Comparison of ENCODE assay signal across 7 mouse cellular contexts in genomic region chr9:45838434-45839138, GRCm38 (mm10). TPM values are rescaled to one million over a fixed set of nuclear protein-coding genes. Genes with fewer than 3 reads are reported as not detected.
DNase-seq lines count a peak whose midpoint lies in the region; ATAC-seq and TF ChIP-seq lines count a peak whose summit lies in the region.

Gene Bace1, plus strand, starts transcription at chr9:45838580.

- peaks cover 6% of the 10 kb centered on the region; the same call in 1 of the 2 replicates for H3K4me1 ChIP-seq in embryonic fibroblast, embryonic 13.5 days (ENCODE audit: control insufficient read depth, insufficient read depth, low read length)
- H3K4me1 ChIP-seq in kidney, embryonic 14.5 days (ENCODE audit: control insufficient read depth, insufficient read depth, low read length), result peaks cover 24% of the 10 kb centered on the region
- peaks cover 24% of the 10 kb centered on the region for H3K4me1 ChIP-seq in limb, embryonic 12.5 days (replicated peaks)
- H3K4me1 ChIP-seq in midbrain, embryonic 13.5 days (replicated peaks), result peaks cover 47% of the 10 kb centered on the region
- peaks cover 28% of the 10 kb centered on the region for H3K4me1 ChIP-seq in stomach, embryonic 16.5 days (ENCODE audit: control insufficient read depth, insufficient read depth, low read length)

- H3K9ac ChIP-seq in kidney, embryonic 14.5 days (ENCODE audit: low read depth, low read length), result peak within 1 kb of the TSS; percentile 78
- peak within 1 kb of the TSS; percentile 87 for H3K9ac ChIP-seq in limb, embryonic 12.5 days (replicated peaks)
- H3K9ac ChIP-seq in midbrain, embryonic 13.5 days (replicated peaks), result peak within 1 kb of the TSS; percentile 98
- peak within 1 kb of the TSS; percentile 91 for H3K9ac ChIP-seq in stomach, embryonic 16.5 days (ENCODE audit: low read length)

- H3K4me3 ChIP-seq in embryonic fibroblast, embryonic 13.5 days (ENCODE audit: insufficient read depth, low read length), result peak within 1 kb of the TSS; percentile 84
- peak within 1 kb of the TSS; percentile 80 for H3K4me3 ChIP-seq in kidney, embryonic 14.5 days (ENCODE audit: low read length)
- peak within 1 kb of the TSS; percentile 83 for H3K4me3 ChIP-seq in limb, embryonic 12.5 days (replicated peaks)
- peak within 1 kb of the TSS; percentile 61 for H3K4me3 ChIP-seq in midbrain, embryonic 13.5 days (replicated peaks)
- peak within 1 kb of the TSS; percentile 94 for H3K4me3 ChIP-seq in stomach, embryonic 16.5 days (replicated peaks; ENCODE audit: low read length)

- ATAC-seq in kidney, embryonic 14.5 days (ENCODE audit: low FRiP score, low TSS enrichment), result peak; percentile 74
- ATAC-seq in limb, embryonic 12.5 days (ENCODE audit: insufficient number of reproducible peaks, insufficient read depth, low FRiP score, low TSS enrichment, low read depth), result peak; percentile 58
- peak; percentile 93 for ATAC-seq in midbrain, embryonic 13.5 days
- ATAC-seq in stomach, embryonic 16.5 days (ENCODE audit: insufficient read depth, low FRiP score), result peak; percentile 75

- H3K36me3 ChIP-seq in kidney, embryonic 14.5 days (ENCODE audit: control insufficient read depth, insufficient read depth, low read length), result no peaks in the 10 kb centered on the region
- H3K36me3 ChIP-seq in limb, embryonic 12.5 days, result no peaks in the 10 kb centered on the region
- no peaks in the 10 kb centered on the region for H3K36me3 ChIP-seq in midbrain, embryonic 13.5 days
- H3K36me3 ChIP-seq in stomach, embryonic 16.5 days (ENCODE audit: control insufficient read depth, insufficient read depth, low read length), result no peaks in the 10 kb centered on the region

- peak within 1 kb of the TSS; percentile 75 for H3K4me2 ChIP-seq in kidney, embryonic 14.5 days (replicated peaks; ENCODE audit: low read depth, low read length)
- H3K4me2 ChIP-seq in limb, embryonic 12.5 days, result peak within 1 kb of the TSS; percentile 99
- peak within 1 kb of the TSS; percentile 97 for H3K4me2 ChIP-seq in midbrain, embryonic 13.5 days (replicated peaks)
- H3K4me2 ChIP-seq in stomach, embryonic 16.5 days (ENCODE audit: low read depth, low read length), result peak within 1 kb of the TSS; percentile 89

- no peaks in the 10 kb centered on the region for H3K9me3 ChIP-seq in kidney, embryonic 14.5 days (ENCODE audit: control insufficient read depth, low read length)
- H3K9me3 ChIP-seq in limb, embryonic 12.5 days, result no peaks in the 10 kb centered on the region
- no peaks in the 10 kb centered on the region for H3K9me3 ChIP-seq in midbrain, embryonic 13.5 days
- H3K9me3 ChIP-seq in stomach, embryonic 16.5 days (replicated peaks; ENCODE audit: control insufficient read depth, low read length), result no peaks in the 10 kb centered on the region

- peak; percentile 98 for DNase-seq in brain, embryonic 14.5 days (ENCODE audit: low read depth)
- DNase-seq in heart, adult 8-10 months (ENCODE audit: low spot score), result peak; percentile 75

- WGBS in kidney, embryonic 14.5 days, result 2% methylated on average over 38 of the region's 40 CpGs
- WGBS in limb, embryonic 12.5 days, result under 1% methylated on average over 37 of the region's 40 CpGs
- WGBS in midbrain, embryonic 13.5 days, result under 1% methylated on average over 29 of the region's 40 CpGs
- WGBS in stomach, embryonic 16.5 days, result under 1% methylated on average over 40 of the region's 40 CpGs

- H3K27ac ChIP-seq in embryonic fibroblast, embryonic 13.5 days (ENCODE audit: insufficient read depth, low read length), result no peak within 1 kb of the TSS
- H3K27ac ChIP-seq in kidney, embryonic 14.5 days (ENCODE audit: low read depth, low read length), result 0 out of 2 replicates have a peak within 1 kb of the TSS, but pooled peaks have one; percentile 30
- peak within 1 kb of the TSS; percentile 45; the same call in 1 of the 2 replicates for H3K27ac ChIP-seq in limb, embryonic 12.5 days
- H3K27ac ChIP-seq in midbrain, embryonic 13.5 days, result peak within 1 kb of the TSS; percentile 78
- peak within 1 kb of the TSS; percentile 60 for H3K27ac ChIP-seq in stomach, embryonic 16.5 days (ENCODE audit: low read length)

- 0 out of 2 replicates have a peak, but pooled peaks have one; percentile 30 for TF ChIP-seq POLR2A in brain, embryonic 14.5 days (IDR thresholded peaks at IDR 0.05; ENCODE audit: borderline replicate concordance, extremely low read depth, insufficient read depth, insufficient read length, poor library complexity, severe bottlenecking)
- TF ChIP-seq POLR2A in embryonic fibroblast, embryonic 13.5 days (IDR thresholded peaks at IDR 0.05; ENCODE audit: low read depth, low read length), result peak; percentile 97

- TF ChIP-seq CTCF in brain, embryonic 14.5 days (IDR thresholded peaks at IDR 0.05; ENCODE audit: borderline replicate concordance, extremely low read depth, insufficient read depth, insufficient read length), result peak; percentile 48; the same call in 1 of the 2 replicates
- TF ChIP-seq CTCF in embryonic fibroblast, embryonic 13.5 days (IDR thresholded peaks at IDR 0.05; ENCODE audit: borderline replicate concordance, insufficient read depth, low read length), result no peak

- no peaks in the 10 kb centered on the region for H3K27me3 ChIP-seq in kidney, embryonic 14.5 days (ENCODE audit: control insufficient read depth, insufficient read depth, low read length)
- H3K27me3 ChIP-seq in limb, embryonic 12.5 days, result no peaks in the 10 kb centered on the region
- no peaks in the 10 kb centered on the region for H3K27me3 ChIP-seq in midbrain, embryonic 13.5 days
- H3K27me3 ChIP-seq in stomach, embryonic 16.5 days (ENCODE audit: control insufficient read depth, insufficient read depth, low read length), result no peaks in the 10 kb centered on the region

RNA-seq across cellular contexts. Expression of gene Bace1, which starts in this region (rescaled TPM):
- 39.2 and 52.9 TPM in 2 replicates for polyA plus RNA-seq in brain, embryonic 14.5 days (2012; rRNA removed)
- 59.9 and 60.0 TPM in 2 replicates for polyA plus RNA-seq in embryonic fibroblast, embryonic 13.5 days (2011; ENCODE audit: insufficient read length, low read depth, missing spikeins)
- 10 to 100 TPM; 21.2 to 35.3 (median 27.2) TPM for total RNA-seq in heart, adult 8-10 months (2022)
- polyA plus RNA-seq in kidney, embryonic 14.5 days (2014; fragmentation: Nextera tagmentation; extraction: Ambion mirVana), result 23.4 and 36.2 TPM in 2 replicates
- polyA plus RNA-seq in limb, embryonic 12.5 days (2016; fragmentation: Nextera tagmentation; extraction: Ambion mirVana), result 27.3 and 28.3 TPM in 2 replicates
- 47.0 and 50.6 TPM in 2 replicates for polyA plus RNA-seq in midbrain, embryonic 13.5 days (2015; fragmentation: Nextera tagmentation; extraction: Ambion mirVana)
- polyA plus RNA-seq in stomach, embryonic 16.5 days (2015; fragmentation: Nextera tagmentation; extraction: Ambion mirVana), result 23.2 and 24.1 TPM in 2 replicates
